Mouse (Mus musculus) macrophage (primary cell): ENCODE results near the gene Hist1h4k. TPM values are rescaled to one million over a fixed set of nuclear protein-coding genes. Genes with fewer than 3 reads are reported as not detected.
"Not testable (repeated sequence)": the region's sequence is repeated elsewhere in the genome, so short reads cannot be mapped to it uniquely, and the experiment has no call there.

Source experiments
- H3K27ac ChIP-seq: fragments of 350-480 bp; formaldehyde crosslinking; 2 replicates; pipeline ENCODE4 v1.9.0; 2021
- H3K36me3 ChIP-seq: fragments of 350-480 bp; formaldehyde crosslinking; 2 replicates; pipeline ENCODE4 v1.9.0; 2021; ENCODE audit errors: inconsistent target
- H3K4me3 ChIP-seq: fragments of 350-480 bp; formaldehyde crosslinking; 2 replicates; pipeline ENCODE4 v1.9.0; 2021; ENCODE audit errors: inconsistent target
- H3K79me2 ChIP-seq: fragments of 350-480 bp; formaldehyde crosslinking; 2 replicates; pipeline ENCODE4 v1.9.0; 2021; ENCODE audit errors: inconsistent target
- WGBS: methylation state at CpG from one replicate; pipeline ENCODE4 v1.1.7; 2026; ENCODE audit warnings: inconsistent platforms; ENCODE audit not compliant: missing documents; 5-methylcytosine and 5-hydroxymethylcytosine counted together
- polyA plus RNA-seq: library from polyadenylated mRNA; stranded (reverse); fragments of 250-400 nt; gene quantifications from 3 replicates; pipeline ENCODE4 v1.2.4, GENCODE M21; 2018; ENCODE audit warnings: inconsistent platforms

The Hist1h4k gene
- polyA plus RNA-seq, 1 experiment from 2014 or later: not detected

DNA sequence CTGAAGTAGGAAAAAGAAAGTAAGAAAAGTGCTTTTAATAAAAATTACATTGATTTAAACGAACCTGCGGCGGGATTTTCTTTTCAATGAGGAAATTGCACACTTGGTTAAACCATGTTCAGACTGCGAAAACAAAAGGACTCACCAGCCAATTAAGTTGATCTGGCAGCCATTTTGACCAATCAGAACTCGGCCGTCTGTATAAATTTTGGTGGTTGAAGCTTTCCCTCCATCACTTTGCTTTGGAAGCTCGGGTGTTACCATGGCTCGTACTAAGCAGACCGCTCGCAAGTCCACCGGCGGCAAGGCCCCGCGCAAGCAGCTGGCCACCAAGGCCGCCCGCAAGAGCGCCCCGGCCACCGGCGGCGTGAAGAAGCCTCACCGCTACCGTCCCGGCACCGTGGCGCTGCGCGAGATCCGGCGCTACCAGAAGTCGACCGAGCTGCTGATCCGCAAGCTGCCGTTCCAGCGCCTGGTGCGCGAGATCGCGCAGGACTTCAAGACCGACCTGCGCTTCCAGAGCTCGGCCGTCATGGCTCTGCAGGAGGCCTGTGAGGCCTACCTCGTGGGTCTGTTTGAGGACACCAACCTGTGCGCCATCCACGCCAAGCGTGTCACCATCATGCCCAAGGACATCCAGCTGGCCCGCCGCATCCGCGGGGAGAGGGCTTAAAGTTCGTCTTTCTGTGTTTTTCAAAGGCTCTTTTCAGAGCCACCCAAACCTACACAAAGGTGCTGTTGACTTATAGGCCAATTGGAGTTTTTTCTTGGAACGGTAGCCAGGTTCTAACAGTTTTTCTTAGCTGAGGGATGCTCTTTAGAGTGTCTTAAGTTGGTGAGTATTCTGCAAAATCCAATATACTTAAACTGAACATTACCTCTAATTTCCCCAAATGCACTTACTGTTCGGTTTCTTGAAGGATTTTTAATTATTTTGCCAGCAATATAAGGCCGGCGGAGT, 32.6 kb downstream of the Hist1h4k start, which contains the start of gene Hist1h3h:
Hist1h3h (plus strand) TSS at position 263 of the 961 bp plus-strand sequence.
- Histone ChIP-seq H3K4me3 (peak within 1 kb of the TSS; percentile 29), H3K27ac (peak within 1 kb of the TSS; percentile 86)
- not testable (repeated sequence) for H3K36me3 ChIP-seq, H3K79me2 ChIP-seq
- 9% methylated on average over 15 of the region's 56 CpGs for WGBS

DNA sequence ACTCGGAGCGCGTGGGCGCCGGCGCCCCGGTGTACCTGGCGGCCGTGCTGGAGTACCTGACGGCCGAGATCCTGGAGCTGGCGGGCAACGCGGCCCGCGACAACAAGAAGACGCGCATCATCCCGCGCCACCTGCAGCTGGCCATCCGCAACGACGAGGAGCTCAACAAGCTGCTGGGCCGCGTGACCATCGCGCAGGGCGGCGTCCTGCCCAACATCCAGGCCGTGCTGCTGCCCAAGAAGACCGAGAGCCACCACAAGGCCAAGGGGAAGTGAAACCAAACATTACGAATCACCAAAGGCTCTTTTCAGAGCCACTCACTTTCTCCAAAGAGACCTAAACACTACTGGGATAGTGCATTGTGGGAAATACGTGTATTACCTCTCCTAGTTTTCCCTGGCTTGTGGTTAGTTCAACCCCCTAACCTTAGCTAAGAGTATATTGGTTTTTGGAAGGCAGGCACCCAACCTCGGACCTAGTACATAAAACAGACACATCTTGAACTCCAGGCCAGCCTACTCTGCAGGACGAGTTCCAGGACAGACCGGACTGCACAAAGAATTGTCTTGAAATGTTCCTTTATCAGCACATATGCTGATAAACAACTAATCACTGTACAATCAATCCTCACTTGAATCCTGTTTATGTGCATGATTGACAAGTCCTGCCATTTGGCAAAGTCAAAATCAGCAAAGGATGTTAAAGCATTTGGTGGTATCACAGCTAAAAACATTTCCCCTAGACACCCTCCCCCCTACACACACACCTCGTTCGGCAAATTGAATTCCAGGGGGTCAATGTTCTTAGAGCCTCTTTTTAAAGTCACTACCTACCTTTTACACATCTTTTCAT, 33.5 kb downstream of the Hist1h4k start:
- Histone ChIP-seq H3K4me3 (peak overlapping the region; percentile 29), H3K27ac (peak overlapping the region; percentile 86)
- H3K79me2 ChIP-seq, H3K36me3 ChIP-seq: not testable (repeated sequence)
- WGBS: 0% methylated on average over 4 of the region's 38 CpGs

DNA sequence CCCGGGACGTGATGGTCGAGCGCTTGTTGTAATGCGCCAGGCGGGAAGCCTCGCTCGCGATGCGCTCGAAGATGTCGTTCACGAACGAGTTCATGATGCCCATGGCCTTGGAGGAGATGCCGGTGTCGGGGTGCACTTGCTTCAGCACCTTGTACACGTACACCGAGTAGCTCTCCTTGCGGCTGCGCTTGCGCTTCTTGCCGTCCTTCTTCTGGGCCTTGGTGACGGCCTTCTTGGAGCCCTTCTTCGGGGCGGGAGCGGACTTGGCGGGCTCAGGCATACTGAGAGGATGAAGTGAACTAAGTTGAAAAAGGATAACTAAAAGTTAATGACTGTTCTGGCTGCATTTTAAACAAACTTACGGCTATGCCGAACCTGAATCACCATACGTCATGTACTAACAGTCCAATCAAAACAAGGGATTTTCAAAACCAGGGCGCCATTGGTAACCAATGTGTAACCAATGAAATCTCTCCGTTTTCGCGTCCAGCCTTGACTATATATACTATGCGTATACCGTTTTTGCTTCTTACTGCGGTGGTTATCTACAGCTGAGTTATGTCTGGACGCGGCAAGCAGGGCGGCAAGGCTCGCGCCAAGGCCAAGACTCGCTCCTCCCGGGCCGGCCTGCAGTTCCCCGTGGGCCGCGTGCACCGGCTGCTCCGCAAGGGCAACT, 34.3 kb downstream of the Hist1h4k start, which contains the start of the genes Hist1h2bl and Hist1h2ai:
Hist1h2bl (minus strand) TSS at position 280 of the 676 bp plus-strand sequence.
Hist1h2ai (plus strand) TSS at position 559 of the 676 bp plus-strand sequence.
- peak within 1 kb of the TSS; percentile 29 for H3K4me3 ChIP-seq
- H3K27ac ChIP-seq: peak within 1 kb of the TSS; percentile 86
- not testable (repeated sequence) for H3K36me3 ChIP-seq, H3K79me2 ChIP-seq
- 0% methylated on average over 15 of the region's 50 CpGs for WGBS

DNA sequence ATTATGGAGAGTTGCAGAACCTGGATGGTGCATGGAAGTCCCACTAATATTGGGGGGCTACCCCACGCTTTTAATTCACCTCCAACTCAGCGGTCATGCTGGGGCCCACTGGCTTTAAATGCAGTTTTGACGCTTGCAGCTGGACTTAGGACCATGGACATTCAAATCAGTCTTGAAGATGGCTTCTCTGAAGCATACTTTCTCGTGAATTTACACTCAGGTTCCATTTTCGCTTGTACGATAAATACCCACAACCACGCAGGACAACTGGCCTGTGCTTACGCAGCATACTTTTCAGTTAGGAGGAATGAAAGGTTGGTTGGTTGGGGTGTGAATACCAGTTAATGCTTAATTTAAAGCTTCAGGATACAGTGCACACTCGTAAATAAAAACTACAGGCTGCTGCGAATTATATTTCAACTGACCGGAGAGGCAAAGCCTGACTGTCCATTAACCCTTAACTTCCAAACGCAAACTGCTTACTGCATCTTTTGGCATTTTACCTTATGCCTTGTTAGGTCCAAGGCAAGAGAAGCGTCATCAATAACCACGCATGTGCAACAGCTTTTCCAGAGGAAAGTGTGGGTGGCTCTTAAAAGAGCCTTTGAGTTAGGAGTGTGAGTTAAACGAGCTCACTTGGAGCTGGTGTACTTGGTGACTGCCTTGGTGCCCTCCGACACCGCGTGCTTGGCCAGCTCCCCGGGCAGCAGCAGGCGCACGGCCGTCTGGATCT, 35.0 kb downstream of the Hist1h4k start:
- Histone ChIP-seq H3K36me3 (no peaks in the 10 kb centered on the region), H3K27ac (peak overlapping the region; percentile 51), H3K79me2 (no peaks in the 10 kb centered on the region), H3K4me3 (peak overlapping the region; percentile 14; the same call in 1 of the 2 replicates)
- 3% methylated on average over 14 of the region's 22 CpGs for WGBS

DNA sequence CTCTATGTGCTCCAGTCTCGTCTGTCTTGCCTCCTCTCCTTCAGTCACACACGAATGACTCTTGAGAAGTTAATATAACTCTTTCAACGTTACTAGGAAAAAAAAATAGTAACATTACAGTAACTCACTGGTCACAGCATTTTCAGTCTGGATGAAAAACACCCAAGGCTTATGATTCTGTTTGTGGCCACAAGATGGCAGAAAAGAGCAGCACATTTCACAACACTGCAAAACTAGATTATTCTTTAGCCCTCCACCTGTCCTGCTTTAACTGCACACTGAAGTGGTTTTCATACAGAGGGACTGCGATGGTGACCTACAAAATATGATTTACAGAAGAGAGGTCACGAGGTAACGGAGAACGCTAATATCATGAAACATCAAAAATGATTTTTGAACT, 35.6 kb downstream of the Hist1h4k start:
- Histone ChIP-seq H3K27ac (peak overlapping the region; percentile 51), H3K36me3 (no peaks in the 10 kb centered on the region)

DNA sequence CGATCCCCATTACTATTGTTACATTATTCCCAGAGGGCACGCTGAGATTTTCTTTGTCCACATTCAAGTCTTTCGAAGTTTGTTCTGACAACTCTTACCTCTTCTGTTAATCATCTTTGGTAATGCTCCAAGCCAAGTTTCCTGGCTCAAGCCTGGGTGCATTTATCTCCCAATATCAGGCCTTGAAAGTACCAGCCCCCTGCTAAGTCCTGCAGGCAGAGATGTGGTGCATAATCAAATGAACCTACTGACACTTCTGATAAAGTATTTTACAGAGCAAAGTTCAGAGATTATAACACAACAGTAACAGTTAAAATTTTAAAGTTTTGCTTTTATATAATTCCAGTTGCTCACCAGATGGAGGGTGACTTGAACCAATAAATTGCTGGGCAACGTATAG, 38.6 kb downstream of the Hist1h4k start:
- Histone ChIP-seq H3K27ac (no peak overlapping the region), H3K4me3 (no peak overlapping the region), H3K79me2 (no peaks in the 10 kb centered on the region), H3K36me3 (no peaks in the 10 kb centered on the region)
- 55% methylated on average over 4 of the region's 4 CpGs for WGBS

More for the DNA sequence above, 35.6 kb downstream of the Hist1h4k start:
- Histone ChIP-seq H3K79me2 (no peaks in the 10 kb centered on the region), H3K4me3 (peak overlapping the region; percentile 14; the same call in 1 of the 2 replicates)
- 2% methylated on average over 7 of the region's 7 CpGs for WGBS

DNA sequence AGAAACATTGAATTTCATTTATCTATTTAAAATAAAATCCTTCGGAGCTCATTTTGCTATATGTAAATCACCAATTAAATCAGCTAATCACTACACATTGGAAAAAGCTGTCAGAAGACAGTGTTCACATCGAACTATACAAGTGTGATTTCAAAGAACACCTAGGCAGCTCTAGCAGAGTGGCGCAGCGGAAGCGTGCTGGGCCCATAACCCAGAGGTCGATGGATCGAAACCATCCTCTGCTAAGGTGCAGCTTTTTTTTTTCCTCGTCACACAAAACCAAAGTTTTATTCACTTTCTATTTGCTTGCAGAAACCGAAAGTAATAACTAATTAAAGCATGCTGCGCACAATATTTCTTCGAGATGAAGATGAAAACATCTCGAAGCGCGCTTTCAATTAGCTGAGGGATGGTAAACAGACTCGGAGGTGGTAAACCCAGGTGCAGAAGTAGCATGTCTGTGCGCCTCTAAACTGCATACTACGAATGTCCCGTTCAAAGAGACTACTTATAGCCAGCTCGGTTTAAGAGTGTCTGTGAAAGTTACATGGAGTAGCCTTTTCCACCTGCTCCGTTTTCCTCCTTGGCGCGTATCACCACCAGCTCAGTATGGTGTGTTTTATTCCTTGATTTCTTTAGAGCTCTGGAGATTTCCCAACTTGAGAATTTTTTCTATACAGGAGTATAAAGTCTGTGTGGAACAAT, 39.3 kb downstream of the Hist1h4k start:
- H3K36me3 ChIP-seq: no peaks in the 10 kb centered on the region
- H3K27ac ChIP-seq: no peak overlapping the region
- no peaks in the 10 kb centered on the region for H3K79me2 ChIP-seq
- H3K4me3 ChIP-seq: peak overlapping the region; percentile 87
- 9% methylated on average over 22 of the region's 22 CpGs for WGBS

DNA sequence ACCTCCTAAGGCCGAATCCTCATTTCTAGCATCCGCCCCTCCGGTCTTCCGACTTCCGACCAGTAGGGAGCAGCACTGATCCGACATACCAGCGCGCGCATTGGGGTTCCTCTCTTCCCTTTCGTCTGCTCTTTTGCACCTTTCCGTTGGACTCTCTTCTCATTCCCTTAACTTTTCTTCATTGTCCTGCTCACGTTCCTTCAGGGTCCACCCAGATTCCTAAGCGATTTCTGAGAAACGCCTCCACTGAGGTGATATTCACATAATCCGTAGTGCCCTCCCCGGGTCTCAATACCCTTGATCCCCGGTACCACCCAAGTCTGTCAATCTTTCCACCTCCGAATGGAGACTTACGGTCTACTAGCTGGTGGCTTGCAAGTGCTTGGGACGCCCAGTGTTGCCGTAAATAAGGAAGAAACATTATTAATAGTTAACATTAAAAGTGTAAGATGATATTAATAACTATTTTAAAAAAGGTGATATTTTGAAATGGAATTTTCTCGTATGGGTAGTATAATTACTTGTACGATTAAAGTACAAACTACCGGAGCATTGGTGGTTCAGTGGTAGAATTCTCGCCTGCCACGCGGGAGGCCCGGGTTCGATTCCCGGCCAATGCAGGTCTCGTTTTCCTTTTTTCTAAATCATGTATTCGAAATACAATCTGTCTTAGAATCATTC, 40.1 kb downstream of the Hist1h4k start:
- no peaks in the 10 kb centered on the region for H3K79me2 ChIP-seq
- WGBS: 0% methylated on average over 32 of the region's 32 CpGs
- H3K4me3 ChIP-seq: peak overlapping the region; percentile 87
- H3K36me3 ChIP-seq: no peaks in the 10 kb centered on the region
- 0 out of 2 replicates have a peak overlapping the region, but pooled peaks have one; percentile 24 for H3K27ac ChIP-seq

DNA sequence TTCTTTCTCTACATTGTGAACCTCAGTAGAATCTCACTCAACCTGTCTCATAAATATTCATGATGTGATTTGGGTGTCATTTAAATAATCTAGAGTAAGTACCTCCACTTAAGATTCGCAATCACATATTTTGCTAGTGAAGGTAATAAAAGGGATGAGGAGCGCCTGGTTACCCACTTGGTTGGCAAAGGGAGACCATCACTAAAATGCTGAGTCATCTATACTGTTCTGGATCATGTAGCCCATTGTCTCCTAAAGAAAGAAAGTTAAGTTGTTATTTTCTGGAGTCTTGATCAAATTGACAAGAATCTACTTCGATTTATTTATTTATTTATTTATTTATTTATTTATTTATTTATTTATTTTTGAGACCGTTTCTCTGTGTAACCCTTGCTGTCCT, 43.6 kb downstream of the Hist1h4k start:
- no peaks in the 10 kb centered on the region for H3K36me3 ChIP-seq
- H3K79me2 ChIP-seq: no peaks in the 10 kb centered on the region
- no peak overlapping the region for H3K4me3 ChIP-seq
- 82% methylated on average over 4 of the region's 4 CpGs for WGBS
- no peak overlapping the region for H3K27ac ChIP-seq

Other genes starting within 250 kb of the Hist1h4k start
- 3.8 to 14.2 TPM (median 11.7 TPM) in 3 replicates for gene Gm11273, start 249.1 kb downstream of the Hist1h4k start, polyA plus RNA-seq
- 3.0 to 3.6 TPM (median 3.4 TPM) in 3 replicates for gene Zkscan8, start 219.4 kb downstream of the Hist1h4k start, polyA plus RNA-seq
- gene Olfr1366, start 207.7 kb downstream of the Hist1h4k start, polyA plus RNA-seq: not detected in 3 replicates
- gene Olfr1535, start 190.6 kb downstream of the Hist1h4k start, polyA plus RNA-seq: not detected in 3 replicates
- not detected in 3 replicates for gene Olfr1364, start 168.7 kb downstream of the Hist1h4k start, polyA plus RNA-seq
- gene Olfr1362, start 136.5 kb downstream of the Hist1h4k start, polyA plus RNA-seq: not detected in 3 replicates
- not detected in 3 replicates for gene Olfr11, start 108.0 kb downstream of the Hist1h4k start, polyA plus RNA-seq
- gene Olfr1361, start 87.1 kb downstream of the Hist1h4k start, polyA plus RNA-seq: not detected in 3 replicates
- not detected in 3 replicates for gene Olfr1360, start 73.1 kb downstream of the Hist1h4k start, polyA plus RNA-seq
- not detected in 3 replicates for gene Olfr1359, start 52.4 kb downstream of the Hist1h4k start, polyA plus RNA-seq
- gene Hist1h2bl, start 34.4 kb downstream of the Hist1h4k start, polyA plus RNA-seq: not detected in 3 replicates
- not detected in 3 replicates for gene Hist1h2ai, start 34.1 kb downstream of the Hist1h4k start, polyA plus RNA-seq
- 1.6 TPM in 1 of 3 replicates, not detected in the others for gene Hist1h3h, start 32.8 kb downstream of the Hist1h4k start, polyA plus RNA-seq
- gene Hist1h2bm, start 28.5 kb downstream of the Hist1h4k start, polyA plus RNA-seq: not detected in 3 replicates
- not detected in 3 replicates for gene Hist1h4j, start 15.4 kb downstream of the Hist1h4k start, polyA plus RNA-seq
- gene Hist1h2ak, start 3.3 kb upstream of the Hist1h4k start, polyA plus RNA-seq: not detected in 3 replicates
- gene Hist1h2bn, start 3.6 kb upstream of the Hist1h4k start, polyA plus RNA-seq: 1.4 TPM in 1 of 3 replicates, not detected in the others
- not detected in 3 replicates for gene Hist1h1b, start 30.1 kb upstream of the Hist1h4k start, polyA plus RNA-seq
- gene Hist1h3i, start 32.9 kb upstream of the Hist1h4k start, polyA plus RNA-seq: not detected in 3 replicates
- gene Hist1h2an, start 36.7 kb upstream of the Hist1h4k start, polyA plus RNA-seq: not detected in 3 replicates
- not detected in 3 replicates for gene Hist1h2bp, start 37.0 kb upstream of the Hist1h4k start, polyA plus RNA-seq
- gene Hist1h2bq, start 59.7 kb upstream of the Hist1h4k start, polyA plus RNA-seq: 0.17 to 0.62 TPM in 2 of 3 replicates, not detected in the other
- not detected in 3 replicates for gene Hist1h2ao, start 60.0 kb upstream of the Hist1h4k start, polyA plus RNA-seq
- gene Hist1h4m, start 61.2 kb upstream of the Hist1h4k start, polyA plus RNA-seq: 1.4 TPM in 1 of 3 replicates, not detected in the others
- not detected in 3 replicates for gene Hist1h4n, start 81.7 kb upstream of the Hist1h4k start, polyA plus RNA-seq
- 13.7 to 51.2 TPM (median 37.0 TPM) in 3 replicates for gene Hist1h2ap, start 83.0 kb upstream of the Hist1h4k start, polyA plus RNA-seq
- gene Hist1h2br, start 83.2 kb upstream of the Hist1h4k start, polyA plus RNA-seq: 1.1 TPM in 1 of 3 replicates, not detected in the others
- gene Zfp184, start 194.6 kb upstream of the Hist1h4k start, polyA plus RNA-seq: 0.14 TPM in 1 of 3 replicates, not detected in the others
- gene Pom121l2, start 230.7 kb upstream of the Hist1h4k start, polyA plus RNA-seq: not detected in 3 replicates